Mouse (Mus musculus) bone marrow macrophage, adult 2 months (primary cell): ENCODE results near the gene Ing3. TPM values are rescaled to one million over a fixed set of nuclear protein-coding genes. Genes with fewer than 3 reads are reported as not detected.

Experiments
- H3K27ac ChIP-seq: 2 replicates; pipeline ENCODE4 v1.5.1; 2012; ENCODE audit warnings: low read depth, low read length; ENCODE audit not compliant: insufficient read depth
- H3K4me1 ChIP-seq: 2 replicates; pipeline ENCODE4 v1.6.1; 2012; ENCODE audit warnings: low read length; ENCODE audit not compliant: control insufficient read depth, insufficient read depth
- H3K4me3 ChIP-seq: 2 replicates; pipeline ENCODE4 v1.5.1; 2012; ENCODE audit warnings: mild to moderate bottlenecking, low read length, moderate library complexity; ENCODE audit not compliant: insufficient read depth
- CTCF ChIP-seq: IDR thresholded peaks from 2 replicates; pipeline ENCODE4 v1.5.1; 2012; ENCODE audit warnings: low read depth, mild to moderate bottlenecking, low read length, moderate library complexity
- POLR2A ChIP-seq: IDR thresholded peaks from 2 replicates; pipeline ENCODE4 v1.6.1; 2012; ENCODE audit warnings: mild to moderate bottlenecking, low read depth, low read length, borderline replicate concordance
- polyA plus RNA-seq: library from polyadenylated mRNA; stranded (reverse); fragments of >200 nt; gene quantifications from 2 replicates; pipeline ENCODE4 v1.2.4, GENCODE M21; 2012; ENCODE audit not compliant: missing spikeins, insufficient read depth, insufficient read length

Ing3 gene
- polyA plus RNA-seq, 1 experiment: 22.8 TPM

DNA sequence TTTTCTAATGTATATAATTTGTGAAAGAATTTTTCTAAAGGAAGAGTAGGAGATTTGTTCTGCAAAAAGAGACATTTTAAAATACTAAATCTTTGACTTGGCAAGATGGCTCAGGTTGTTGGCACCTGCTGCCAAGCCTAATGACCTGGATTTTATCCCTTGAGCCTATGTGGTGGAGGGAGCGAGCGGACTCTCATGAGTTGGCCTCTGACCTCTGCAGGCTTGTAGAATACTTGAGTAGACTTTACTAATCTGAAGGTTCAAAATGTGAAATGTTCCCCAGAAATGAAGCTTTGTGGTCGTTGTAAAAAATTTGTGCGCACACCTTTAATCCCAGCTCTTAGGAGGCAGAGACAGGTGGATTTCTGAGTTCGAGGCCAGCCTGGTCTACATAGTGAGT, 10.5 kb downstream of the Ing3 start:
- TF ChIP-seq CTCF: no peak
- Histone ChIP-seq H3K4me1 (peaks cover 34% of the 10 kb centered on the region), H3K4me3 (no peak overlapping the region), H3K27ac (no peak overlapping the region)

DNA sequence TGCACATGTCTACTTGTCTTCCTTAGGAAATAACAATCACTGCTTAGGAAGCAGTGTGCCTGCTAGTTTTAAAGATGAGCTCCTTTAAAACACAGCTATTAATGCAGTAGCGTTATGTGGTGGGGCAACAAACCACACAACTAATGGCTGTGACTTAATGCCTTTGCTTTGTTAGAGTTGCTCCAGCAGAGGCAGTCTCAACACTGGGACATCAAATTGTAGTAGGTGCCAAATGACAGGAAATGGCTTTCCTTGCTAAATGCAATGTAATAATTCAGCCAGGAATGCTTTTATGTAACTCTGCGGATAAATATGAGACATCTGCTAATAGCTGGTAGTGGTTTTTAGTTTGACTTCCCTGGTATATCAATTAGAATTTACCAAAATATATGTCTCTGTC, 28.2 kb downstream of the Ing3 start:
- TF ChIP-seq POLR2A: no peak
- no peak for TF ChIP-seq CTCF
- Histone ChIP-seq H3K4me3 (no peak overlapping the region), H3K4me1 (no peaks in the 10 kb centered on the region), H3K27ac (no peak overlapping the region)

DNA sequence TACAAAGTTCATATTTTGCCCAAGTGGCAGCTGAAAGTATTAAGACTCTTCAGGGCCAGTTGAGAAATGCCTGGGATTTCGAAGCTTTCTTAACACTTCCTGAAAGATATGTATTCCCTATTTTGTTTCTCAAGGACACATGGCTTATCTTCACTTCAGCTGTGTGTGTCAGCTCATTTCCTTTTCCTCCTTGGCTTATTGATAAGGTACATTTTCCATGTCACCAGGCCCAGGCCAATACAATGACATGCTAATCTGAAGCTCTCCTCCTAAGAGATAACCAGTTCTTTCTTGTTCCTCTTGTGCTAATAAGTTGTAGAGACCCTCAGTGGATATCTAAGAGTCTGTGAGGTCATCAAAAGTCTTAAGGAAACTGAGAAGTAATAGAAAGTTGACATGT, 31.7 kb downstream of the Ing3 start:
- Histone ChIP-seq H3K4me3 (no peak overlapping the region), H3K27ac (no peak overlapping the region), H3K4me1 (no peaks in the 10 kb centered on the region)
- no peak for TF ChIP-seq CTCF
- no peak for TF ChIP-seq POLR2A

DNA sequence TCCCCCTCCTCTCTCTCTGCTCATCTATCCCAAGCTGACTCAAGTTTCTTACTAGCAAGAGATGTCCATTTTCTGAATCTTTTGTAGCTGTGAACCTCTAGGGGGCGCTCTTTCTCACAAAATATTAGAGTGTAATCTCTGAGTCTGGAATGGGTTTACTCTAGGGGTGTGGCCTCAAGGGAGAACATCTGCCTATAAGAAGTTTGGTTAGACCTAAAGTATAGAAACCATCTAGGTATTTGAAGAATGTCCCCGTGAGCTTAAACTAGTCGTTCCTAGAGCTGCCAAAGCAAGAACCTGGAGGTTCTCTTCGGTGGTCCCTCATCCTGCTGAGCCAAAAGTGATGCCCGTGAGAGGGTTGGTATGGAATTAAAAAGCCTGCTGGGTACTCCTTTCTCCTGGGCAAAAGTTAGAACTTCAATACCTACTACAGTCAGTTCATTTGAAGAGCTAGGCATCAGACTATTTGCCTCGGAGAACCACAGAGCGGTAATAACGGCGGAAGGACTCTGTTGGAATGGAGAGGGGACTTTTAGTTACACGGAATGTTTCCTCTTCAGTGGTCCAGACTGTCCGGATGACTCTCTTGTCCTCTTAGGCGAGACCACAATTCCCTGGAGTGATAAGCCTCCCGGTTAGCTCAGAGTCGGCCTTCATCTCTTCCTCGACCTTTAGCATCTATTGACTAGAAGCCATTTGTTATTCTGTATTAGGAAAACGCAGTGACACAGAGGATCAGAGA, 35.8 kb downstream of the Ing3 start:
- Histone ChIP-seq H3K4me3 (peak overlapping the region; percentile 62), H3K4me1 (no peaks in the 10 kb centered on the region), H3K27ac (no peak overlapping the region)
- TF ChIP-seq POLR2A (no peak), CTCF (no peak)

DNA sequence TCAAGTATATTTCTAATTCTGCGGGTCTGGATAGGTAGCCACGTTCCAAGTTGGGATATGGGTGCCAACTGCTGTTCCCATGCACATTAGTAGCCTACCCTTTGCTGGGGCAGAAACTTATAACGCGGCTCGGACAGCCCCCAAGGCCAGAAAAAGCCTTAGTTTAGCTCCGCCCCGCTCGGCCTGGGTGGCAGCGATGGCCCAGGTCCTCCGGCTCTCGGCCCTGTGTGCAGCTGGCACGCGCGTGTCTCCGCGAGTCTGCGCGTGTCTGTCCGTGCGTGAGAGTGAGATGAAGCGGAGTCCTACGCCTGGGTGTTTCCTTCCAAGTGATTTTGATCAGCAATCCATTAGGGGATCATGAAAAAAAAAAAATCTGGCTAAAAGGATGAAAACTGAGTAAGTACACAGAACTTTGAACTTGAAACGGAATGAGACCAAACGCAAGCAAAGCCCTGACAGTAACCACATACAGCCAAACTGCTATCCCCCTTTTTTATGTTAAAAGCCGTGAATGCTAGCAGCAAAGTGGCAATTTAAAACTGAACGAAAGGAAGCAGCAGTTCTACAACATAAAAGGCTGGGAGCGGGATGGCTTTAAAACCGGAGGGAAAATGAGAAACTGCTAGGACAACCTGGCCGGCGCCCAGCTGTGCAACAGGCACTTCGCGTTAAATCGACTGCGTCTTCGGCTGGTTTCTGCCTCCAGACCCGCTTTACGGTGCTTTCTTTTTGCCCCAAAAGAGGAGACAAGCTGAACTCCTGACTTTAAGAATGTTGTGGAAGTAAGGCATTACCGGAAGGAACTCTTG, 36.6 kb downstream of the Ing3 start, which contains the start of gene Cped1:
Gene Cped1 (plus strand): TSS at position 185 of the 809 bp plus-strand sequence.
- H3K4me3 ChIP-seq: peak within 1 kb of the TSS; percentile 62
- no peaks in the 10 kb centered on the region for H3K4me1 ChIP-seq
- H3K27ac ChIP-seq: no peak within 1 kb of the TSS
- TF ChIP-seq CTCF (no peak), POLR2A (no peak)

DNA sequence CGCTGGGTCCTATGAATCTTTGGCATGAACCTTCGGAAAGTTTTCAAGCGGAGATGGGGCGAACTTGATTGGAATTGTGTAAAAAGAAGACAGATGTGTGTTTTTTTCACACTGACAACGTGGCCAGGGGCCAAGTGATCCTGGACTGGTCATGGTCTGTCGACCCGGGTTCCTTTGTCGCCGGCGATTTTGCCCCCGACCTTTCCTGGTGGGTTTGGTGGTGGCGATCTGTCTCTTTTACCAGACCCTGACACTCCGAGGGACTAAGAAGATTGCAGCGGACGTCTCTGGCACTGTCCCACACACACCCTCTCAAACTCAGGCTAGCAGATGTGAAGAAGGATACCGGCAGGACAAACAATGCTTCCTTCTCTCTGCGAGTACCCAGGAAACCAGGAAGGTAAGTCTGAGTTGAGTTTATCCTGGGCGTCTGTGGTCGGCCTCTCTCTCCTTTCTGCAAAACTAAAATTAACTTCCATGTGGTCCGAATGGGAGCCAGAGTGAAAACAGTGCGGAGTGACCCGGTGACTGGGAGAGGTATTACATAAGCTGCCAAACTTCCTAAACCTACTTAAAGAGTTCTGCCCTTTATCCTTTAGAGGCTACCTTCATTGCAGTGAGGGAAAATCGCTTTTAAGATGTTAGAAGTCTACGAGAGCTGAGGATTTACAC, 37.4 kb downstream of the Ing3 start:
- Histone ChIP-seq H3K27ac (no peak overlapping the region), H3K4me1 (no peaks in the 10 kb centered on the region), H3K4me3 (0 out of 2 replicates have a peak overlapping the region, but pooled peaks have one; percentile 9)
- no peak for TF ChIP-seq CTCF
- TF ChIP-seq POLR2A: no peak

DNA sequence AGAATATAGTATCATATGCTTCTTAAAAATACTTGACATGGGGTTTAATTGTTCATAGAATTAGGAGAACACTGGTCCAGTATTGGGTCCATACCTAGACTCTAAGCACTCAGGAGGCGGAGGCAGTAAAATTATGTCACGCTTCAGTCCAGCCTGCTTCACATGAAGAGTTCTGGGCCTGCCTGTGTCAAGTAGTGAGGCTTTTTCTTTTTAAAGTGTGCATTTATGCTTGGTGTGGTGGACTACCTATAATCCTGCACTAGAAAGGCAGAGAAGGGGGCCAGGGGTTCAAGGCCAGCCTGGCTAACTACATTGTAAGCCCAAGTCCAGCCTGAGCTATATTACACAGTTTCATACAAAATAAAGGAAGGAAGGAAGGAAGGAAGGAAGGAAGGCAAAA, 38.2 kb downstream of the Ing3 start:
- Histone ChIP-seq H3K4me3 (no peak overlapping the region), H3K4me1 (no peaks in the 10 kb centered on the region), H3K27ac (no peak overlapping the region)
- no peak for TF ChIP-seq POLR2A
- TF ChIP-seq CTCF: no peak

DNA sequence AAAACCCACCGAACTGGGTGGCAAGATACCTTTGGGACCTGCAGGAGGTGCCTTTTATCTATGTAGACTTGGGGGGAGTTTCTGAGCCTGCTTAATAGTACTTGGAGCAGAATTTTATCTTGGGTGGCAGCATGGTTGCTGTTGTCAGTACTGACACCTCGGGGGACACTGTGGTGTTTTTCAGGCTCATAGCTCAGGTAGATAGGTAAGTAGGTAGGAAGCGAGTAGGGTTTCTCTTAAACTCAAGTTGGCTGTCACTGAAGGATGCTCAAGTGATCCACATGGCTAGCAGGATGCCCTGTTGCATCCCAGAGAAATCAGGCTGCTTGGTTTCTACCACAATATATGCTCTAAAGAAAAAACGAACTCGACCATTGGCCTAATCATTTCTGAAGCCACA, 38.9 kb downstream of the Ing3 start:
- peaks cover 2% of the 10 kb centered on the region for H3K4me1 ChIP-seq
- no peak overlapping the region for H3K27ac ChIP-seq
- no peak overlapping the region for H3K4me3 ChIP-seq
- TF ChIP-seq POLR2A (no peak), CTCF (no peak)

DNA sequence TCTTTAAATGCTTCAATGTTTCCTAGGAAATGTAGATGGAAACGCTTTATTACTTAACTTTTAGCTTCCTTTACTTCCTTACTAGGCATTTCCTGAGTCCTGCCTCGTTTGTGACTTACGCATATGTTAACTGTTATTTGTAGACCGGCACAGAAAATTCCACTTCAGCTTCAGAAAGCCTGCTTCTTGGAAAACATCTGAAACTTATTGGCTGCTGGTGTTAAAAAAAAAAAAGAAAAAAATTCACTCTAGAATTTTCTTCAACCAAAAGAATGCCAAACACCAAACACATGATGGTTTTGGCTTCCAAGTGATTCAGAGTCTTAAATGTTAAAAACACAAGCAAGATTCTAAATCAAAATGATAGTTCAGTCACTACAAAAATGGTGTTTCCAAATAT, 39.7 kb downstream of the Ing3 start:
- H3K4me3 ChIP-seq: no peak overlapping the region
- TF ChIP-seq POLR2A: no peak
- peaks cover 2% of the 10 kb centered on the region for H3K4me1 ChIP-seq
- no peak overlapping the region for H3K27ac ChIP-seq
